Mouse (Mus musculus): ENCODE data around the gene Rbm26.

- TF ChIP-seq MAFK (IDR thresholded peaks at IDR 0.05; ENCODE audit: insufficient replicate concordance, low read length) (no peak), POLR2A (IDR thresholded peaks at IDR 0.05; ENCODE audit: low read depth, low read length) (no peak), CTCF (conservative IDR thresholded peaks at IDR 0.05 in 1 of 2, IDR thresholded peaks at IDR 0.05 in 1 of 2; ENCODE audit: low read depth in 2 of 2, low read length in 2 of 2) (no peak), HCFC1 (IDR thresholded peaks at IDR 0.05; ENCODE audit: low read depth, low read length) (no peak), USF1 (IDR thresholded peaks at IDR 0.05; ENCODE audit: low read depth, low read length) (no peak), KAT2A (IDR thresholded peaks at IDR 0.05; ENCODE audit: insufficient replicate concordance, low read length) (no peak), EP300 (IDR thresholded peaks at IDR 0.05; ENCODE audit: low read length) (no peak), MAZ (IDR thresholded peaks at IDR 0.05; ENCODE audit: low read depth, low read length) (no peak)
These were observed 9.9 kb downstream of the Rbm26 start for GRCm38 (mm10) chr14:105167181-105167580.

Measured in CH12.LX (cell line).